Mouse (Mus musculus) layer of hippocampus, adult 11-12 months (tissue): Measurements from ENCODE around the gene Dnajc25.
A peak's percentile ranks its signal among the peaks of the same experiment; 100 is the strongest.

ENCODE experiments used
- DNase-seq: peaks from one replicate; pipeline ENCODE4 v3.0.0; 2022; ENCODE audit warnings: low spot score

Dnajc25 gene

DNA sequence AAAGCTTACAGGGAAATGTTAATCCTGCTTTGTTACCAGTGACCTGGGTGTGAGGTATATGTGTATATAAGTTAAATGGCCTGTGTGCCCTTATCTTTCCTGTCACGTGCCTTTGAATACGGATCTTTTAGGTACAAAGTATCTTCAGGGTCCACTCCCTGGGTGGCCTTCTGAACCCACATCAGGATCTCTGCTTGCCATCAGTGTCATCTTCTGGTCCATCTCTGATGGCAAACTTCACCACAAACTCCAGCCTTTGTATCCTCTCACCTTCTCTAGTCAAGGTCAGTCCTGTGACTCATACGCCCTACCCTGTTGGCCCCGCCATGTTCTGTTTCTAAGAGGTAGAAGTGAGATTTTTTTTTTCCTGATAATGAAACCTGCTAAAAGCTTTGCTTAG is at the start of gene Dnajc25:
TSS of gene Dnajc25 (plus strand) at position 301 of the 400 bp plus-strand sequence.
- DNase-seq = no peak

DNA sequence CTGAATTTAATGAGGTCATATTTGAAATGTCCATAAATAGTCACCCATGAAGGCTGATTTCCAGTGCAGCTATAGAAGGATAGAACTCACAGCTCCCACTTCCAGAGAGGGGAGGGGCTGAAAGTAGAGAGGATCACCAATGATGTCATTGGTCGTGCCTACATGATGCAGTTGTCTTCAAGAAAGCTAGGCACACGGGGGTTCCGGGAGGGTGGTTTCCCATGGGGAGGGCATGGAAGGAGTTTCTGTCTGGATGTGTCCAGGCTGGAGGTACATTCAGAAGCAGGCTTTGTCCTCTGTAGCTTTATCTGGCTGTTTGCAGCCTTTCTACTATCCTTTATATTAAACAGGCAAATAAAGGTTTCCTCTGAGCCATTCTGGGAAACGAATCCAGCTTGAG is 46.5 kb upstream of the Dnajc25 start:
- DNase-seq = no peak

GRCm38 (mm10) chr4:58952630-58953029 is 42.2 kb upstream of the Dnajc25 start:
- no peak for DNase-seq

DNA sequence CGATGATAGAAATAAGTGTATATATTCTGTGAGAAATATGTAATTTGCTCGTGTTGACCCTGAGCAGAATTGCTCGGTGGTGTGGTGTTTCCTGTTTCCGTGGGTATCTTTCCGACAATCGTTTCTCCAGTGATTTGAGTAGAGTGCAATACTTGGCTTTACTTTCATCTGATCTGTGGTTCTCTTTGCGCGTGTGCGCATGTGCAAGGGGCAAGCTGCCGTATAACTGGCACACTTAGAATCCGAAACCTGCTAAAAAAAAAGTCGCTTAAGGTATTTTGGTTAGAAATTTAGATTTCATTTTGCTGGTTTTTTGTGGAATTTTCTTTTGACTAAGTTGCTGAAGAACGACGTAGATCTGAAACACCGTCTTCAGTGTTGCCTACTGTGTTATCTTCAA is 33.1 kb upstream of the Dnajc25 start:
- no peak for DNase-seq

DNA sequence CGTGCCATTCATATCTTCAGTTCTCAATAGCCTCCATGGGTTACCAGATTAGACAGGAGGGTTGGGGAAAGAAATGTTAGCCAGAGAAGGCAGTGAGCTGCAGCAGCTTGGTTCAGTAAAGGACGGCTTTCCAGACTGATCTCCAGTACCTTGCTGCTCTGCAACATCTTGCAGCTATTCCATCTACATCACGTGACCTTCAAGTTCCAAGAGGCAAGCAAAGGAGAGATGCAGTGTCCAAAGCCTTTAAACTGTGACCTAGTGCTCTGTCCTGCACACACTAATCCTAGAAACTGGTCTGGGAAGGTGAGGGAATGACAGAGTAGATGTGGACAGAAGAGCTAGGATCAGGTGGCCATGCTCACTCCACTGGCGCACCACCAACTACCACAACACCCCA is 31.6 kb upstream of the Dnajc25 start:
- DNase-seq = no peak

DNA sequence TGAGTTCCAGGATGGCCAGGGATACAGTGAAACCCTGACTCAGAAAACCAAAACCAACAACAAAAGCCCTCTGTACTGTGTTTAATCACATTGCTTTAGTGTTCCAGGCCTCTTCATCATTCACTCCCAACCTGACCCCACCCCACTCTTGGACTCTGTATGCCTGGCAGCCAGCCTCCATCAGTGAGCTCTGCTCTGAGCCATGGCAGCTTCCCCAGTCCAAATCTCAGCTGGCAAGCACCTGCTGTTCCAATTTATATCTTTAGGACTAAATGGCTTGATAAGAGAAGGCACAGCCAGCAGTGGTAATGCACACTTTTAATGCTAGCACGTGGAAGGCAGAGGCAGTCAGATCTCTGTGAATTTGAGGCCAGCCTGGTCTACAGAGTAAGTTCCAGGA is 29.7 kb upstream of the Dnajc25 start:
- DNase-seq = no peak

DNA sequence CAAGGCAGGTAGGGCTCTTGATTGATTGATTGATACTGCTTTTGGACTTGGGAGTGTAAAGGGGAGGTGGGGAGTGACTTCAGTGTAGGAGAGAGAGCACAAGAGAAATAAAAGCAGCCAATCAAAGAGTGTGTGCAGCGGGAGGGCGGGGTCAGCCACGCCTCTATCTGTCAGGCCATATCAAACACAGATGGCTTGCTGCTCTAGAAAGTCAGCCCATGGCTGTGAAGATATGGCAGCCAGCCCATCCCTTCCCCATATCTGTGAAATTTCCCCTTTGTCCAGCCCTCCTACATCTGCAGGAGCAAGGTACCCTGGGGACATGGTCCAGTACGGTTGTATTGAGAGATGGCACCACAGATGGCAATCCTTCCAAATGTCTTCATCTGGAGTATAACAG is 24.2 kb upstream of the Dnajc25 start:
- DNase-seq = no peak

- no peak for DNase-seq
These were observed 19.2 kb upstream of the Dnajc25 start for GRCm38 (mm10) chr4:58975711-58976110.

- no peak for DNase-seq
These were observed 13.4 kb upstream of the Dnajc25 start for GRCm38 (mm10) chr4:58981421-58981820.

DNA sequence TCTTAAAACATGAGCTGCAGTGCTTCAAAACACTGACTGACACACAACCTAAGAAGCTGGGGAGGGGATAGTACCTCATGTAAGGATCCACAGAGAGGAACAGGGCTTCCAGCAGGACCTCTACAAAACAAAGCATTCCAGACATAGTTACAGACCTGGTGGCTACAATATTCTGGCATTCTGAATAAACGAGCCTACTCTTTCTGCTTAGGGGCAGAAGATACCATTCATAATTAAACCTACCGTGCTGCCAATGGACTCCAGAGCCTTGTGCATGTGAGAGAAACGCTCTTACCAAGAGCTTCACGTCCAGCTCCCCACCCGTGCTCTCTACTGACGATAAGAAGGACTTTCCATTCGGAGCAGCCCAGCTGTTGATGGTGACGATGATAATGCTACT is 12.1 kb upstream of the Dnajc25 start:
- DNase-seq = no peak

DNA sequence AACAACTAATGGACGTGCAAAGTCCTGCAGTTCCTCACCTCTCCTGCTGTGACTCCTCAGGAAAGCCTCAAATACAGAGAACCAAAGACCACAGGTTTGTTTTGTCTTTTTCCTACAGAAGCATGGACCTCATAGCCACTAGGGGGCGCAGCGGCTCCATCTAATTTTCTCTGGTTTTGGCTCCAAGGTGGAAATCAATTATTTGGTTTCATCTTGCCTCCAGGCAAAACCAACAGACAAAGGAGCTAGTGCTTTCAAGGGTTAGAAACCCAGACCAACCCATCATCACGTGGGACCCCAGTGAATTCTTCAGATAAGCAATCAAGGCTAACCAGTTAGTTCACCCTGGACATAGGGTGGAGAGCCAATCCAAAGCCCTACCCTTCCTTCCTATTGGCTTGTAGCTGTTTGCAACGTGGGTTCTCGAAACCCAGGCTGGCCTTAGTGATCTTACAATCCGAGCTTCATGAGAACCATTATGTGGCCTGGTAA is 9.7 kb upstream of the Dnajc25 start:
- DNase-seq = peak; percentile 81

- peak; percentile 86 for DNase-seq
These were observed 8.2 kb upstream of the Dnajc25 start, which contains the start of gene Ptgr1 for GRCm38 (mm10) chr4:58986540-58987190. Gene Ptgr1 (minus strand): TSS chr4:58987119.

- DNase-seq = no peak
These were observed 5.5 kb upstream of the Dnajc25 start for GRCm38 (mm10) chr4:58989303-58989898.

GRCm38 (mm10) chr4:58990609-58991434 is 4.0 kb upstream of the Dnajc25 start:
- no peak for DNase-seq

GRCm38 (mm10) chr4:58992195-58992594 is 2.7 kb upstream of the Dnajc25 start:
- DNase-seq = no peak

- DNase-seq = no peak
These were observed 410 bp downstream of the Dnajc25 start for GRCm38 (mm10) chr4:58995251-58995693.

DNA sequence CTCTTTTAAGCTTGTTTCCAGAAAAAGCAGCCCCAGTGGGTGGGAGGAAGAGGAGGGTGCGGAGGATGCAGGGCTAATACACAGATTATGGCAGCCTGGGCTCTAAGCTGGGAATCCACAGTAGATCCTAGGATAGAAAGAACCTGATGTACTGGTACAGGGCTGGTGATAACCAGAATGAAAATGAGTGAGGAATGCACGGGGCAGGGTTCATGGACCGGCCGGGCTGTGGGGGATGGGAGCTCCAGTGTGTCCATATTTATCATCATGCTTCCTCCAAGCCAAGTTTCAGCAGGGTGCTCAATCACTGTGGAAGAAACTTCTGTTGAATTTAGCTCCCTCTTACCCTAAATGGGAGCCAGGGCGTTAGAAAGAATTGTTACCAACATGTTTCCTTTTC is 2.2 kb downstream of the Dnajc25 start:
- no peak for DNase-seq

DNA sequence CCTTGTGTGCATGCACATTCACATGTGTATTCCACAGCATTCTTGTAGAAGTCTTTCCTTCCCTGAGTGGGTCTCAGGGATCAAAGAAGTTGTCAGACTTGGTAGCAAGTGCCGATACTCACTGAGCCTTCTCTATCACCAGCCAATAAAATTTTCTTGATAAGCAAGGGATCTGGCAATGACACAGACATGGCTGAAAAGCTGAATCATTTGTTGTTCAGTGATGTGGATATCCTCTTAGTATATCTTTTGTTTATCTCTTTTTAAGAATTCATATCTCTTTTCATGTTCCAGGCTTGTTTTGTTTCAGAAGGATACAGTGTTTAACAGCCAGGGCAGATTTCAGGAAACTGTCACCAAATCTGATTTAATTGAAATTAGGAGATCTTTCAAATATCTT is 3.8 kb downstream of the Dnajc25 start:
- no peak for DNase-seq

DNA sequence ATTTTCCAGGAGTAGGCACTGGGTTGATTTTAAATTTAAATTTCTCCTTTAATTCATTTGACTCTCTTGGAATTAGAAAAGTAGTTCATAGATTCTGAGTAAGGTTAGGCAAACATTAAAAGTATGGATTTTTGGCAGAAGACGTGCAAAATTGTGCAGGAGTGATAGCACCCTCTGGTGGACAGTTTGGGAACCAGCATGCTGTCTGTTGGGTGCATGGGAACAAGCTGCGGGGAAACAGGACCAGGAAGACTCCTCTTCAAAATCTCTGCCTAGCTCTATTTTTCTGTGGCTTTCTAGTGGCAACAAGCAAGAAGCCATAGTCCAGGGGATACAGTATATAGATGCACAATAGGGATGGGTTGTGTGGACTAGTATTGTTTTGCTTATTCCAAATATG is 4.8 kb downstream of the Dnajc25 start:
- DNase-seq = peak; percentile 81

DNA sequence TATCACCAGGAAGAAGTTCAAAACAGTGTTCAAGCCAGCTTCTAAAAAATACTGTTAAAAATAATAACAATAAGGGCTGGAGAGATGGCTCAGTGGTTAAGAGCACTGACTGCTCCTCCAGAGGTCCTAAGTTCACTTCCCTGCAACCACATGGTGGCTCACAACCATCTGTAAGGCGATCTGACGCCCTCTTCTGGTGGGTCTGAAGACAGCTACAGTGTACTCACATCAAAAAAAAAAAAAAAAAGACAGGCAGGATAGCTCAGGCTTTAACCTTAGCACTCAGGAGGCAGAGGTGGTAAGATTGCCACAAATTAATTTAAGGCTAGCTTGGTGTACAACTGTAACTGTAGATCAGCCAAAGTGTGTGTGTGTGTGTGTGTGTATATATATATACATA is 5.8 kb downstream of the Dnajc25 start:
- DNase-seq = no peak

- peak; percentile 89 for DNase-seq
These were observed 8.3 kb downstream of the Dnajc25 start, which contains the start of gene Gm20503 for GRCm38 (mm10) chr4:59002948-59003805. Gene Gm20503 (plus strand): TSS chr4:59003210.

GRCm38 (mm10) chr4:59003806-59004200 is 8.9 kb downstream of the Dnajc25 start:
- no peak for DNase-seq
